Mouse (Mus musculus) ES-Bruce4 (cell line): ENCODE measurements around the gene Tsnaxip1.

Experiments
- CTCF ChIP-seq: IDR thresholded peaks from one replicate; pipeline ENCODE4 v1.8.1; 2011; ENCODE audit warnings: low read depth, low read length
- EP300 ChIP-seq: IDR thresholded peaks from 2 replicates; pipeline ENCODE4 v1.6.1; 2011; ENCODE audit warnings: low read depth, low read length; ENCODE audit not compliant: insufficient read depth
- POLR2A ChIP-seq: IDR thresholded peaks from one replicate; pipeline ENCODE4 v1.8.1; 2011; ENCODE audit warnings: low read length; ENCODE audit not compliant: insufficient read depth

- no peak for TF ChIP-seq CTCF
- TF ChIP-seq POLR2A: no peak
- no peak for TF ChIP-seq EP300
Measured at GRCm38 (mm10) chr8:105836991-105837390, 9.5 kb downstream of the Tsnaxip1 start.
